Mouse (Mus musculus) layer of hippocampus, adult 2 months (tissue): ENCODE results near the gene Olfr548-ps1. TPM values are rescaled to one million over a fixed set of nuclear protein-coding genes. Genes with fewer than 3 reads are reported as not detected.
"Not testable (repeated sequence)": the region's sequence is repeated elsewhere in the genome, so short reads cannot be mapped to it uniquely, and the experiment has no call there.

Experiments
- DNase-seq, 2 experiments: peaks; one replicate each; pipeline ENCODE4 v3.0.0; 2022; ENCODE audit warnings: low spot score in 2 of 2
- H3K27ac ChIP-seq: fragments of 200-600 bp; 2 replicates; pipeline ENCODE4 v1.8.1; 2022
- H3K4me3 ChIP-seq: fragments of 200-600 bp; 2 replicates; pipeline ENCODE4 v1.8.1; 2022; ENCODE audit warnings: mild to moderate bottlenecking
- CTCF ChIP-seq: fragments of 200-600 bp; conservative IDR thresholded peaks from 2 replicates; pipeline ENCODE4 v1.8.1; 2022; ENCODE audit warnings: antibody characterized with exemption, mild to moderate bottlenecking, moderate library complexity
- long read RNA-seq, 2 experiments: library from polyadenylated mRNA; stranded (forward); transcript quantifications; one replicate each; pipeline ENCODE4 v2.0.0; 2021; ENCODE audit warnings: borderline mapping rate in 2 of 2
- total RNA-seq, 2 experiments: library from RNA; stranded (reverse); gene quantifications; 2 replicates each; pipeline ENCODE4 v1.2.3; 2021

Gene Olfr548-ps1
- not detected for total RNA-seq
- long read RNA-seq, experiment 1, result 0 reads
- long read RNA-seq, experiment 2, result 0 reads

DNA sequence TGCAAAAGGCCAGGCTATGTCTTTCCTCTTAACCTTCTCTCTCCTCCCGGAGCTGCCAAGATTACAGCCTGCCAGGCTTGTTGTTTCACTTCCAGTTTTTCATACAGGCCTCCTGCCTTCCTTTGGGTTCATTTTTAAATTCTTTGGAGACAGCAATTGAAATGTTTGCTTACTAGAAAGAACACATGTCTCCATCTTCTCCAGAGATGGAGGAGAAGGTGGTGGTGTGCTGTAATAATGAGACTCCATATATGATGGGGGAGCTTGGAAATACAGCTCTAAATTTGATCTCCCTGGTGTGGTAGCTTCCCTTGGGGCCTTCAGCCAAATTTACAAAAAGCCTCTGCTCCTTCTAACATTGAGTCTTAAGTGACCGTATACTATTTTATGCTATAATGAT is at the start of gene Olfr548-ps1:
Olfr548-ps1 (plus strand) TSS at position 301 of the 400 bp plus-strand sequence.
- Histone ChIP-seq H3K27ac (no peak within 1 kb of the TSS), H3K4me3 (no peak within 1 kb of the TSS)
- no peak for DNase-seq
- no peak for TF ChIP-seq CTCF

DNA sequence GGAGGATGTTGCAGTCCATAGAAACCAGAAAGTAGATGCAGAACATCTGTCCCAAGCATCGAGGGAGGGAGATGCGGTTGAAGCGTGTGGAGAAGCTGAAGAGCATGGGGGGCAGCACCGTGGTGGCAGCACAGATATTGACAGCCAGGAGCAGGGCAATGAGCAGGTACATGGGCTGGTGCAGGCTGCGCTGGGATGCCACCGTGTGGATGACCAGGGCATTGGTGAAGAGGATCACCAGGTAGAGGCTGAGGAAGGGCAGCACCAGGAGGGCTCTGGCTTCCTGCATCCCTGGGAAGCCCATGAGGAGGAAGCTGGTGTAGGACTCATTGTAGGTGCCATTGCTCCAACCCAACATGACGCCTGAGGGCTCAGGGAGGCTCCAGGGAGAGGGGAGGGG is 46.3 kb upstream of the Olfr548-ps1 start:
- DNase-seq, H3K27ac ChIP-seq, H3K4me3 ChIP-seq: not testable (repeated sequence)

DNA sequence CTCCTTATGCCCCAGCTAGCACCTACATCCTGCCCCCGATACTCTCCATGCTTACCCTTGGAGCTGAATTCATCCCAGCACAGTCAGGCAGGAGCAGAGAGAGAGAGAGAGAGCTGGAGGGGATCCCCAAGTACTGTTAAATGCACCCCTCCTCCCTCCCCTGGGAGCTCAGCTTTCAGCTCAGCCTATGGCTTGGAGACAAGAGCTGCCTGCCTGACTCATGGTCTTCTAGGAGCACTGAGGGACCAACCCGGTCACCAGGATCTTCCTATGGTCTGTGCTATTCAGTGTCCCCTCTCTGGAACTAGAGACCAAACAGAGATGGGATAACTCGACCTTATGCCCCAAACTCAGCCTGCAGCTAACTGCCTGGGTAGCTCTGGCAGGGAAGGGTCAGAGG is 41.2 kb upstream of the Olfr548-ps1 start, which contains the start of gene Olfr545:
Olfr545 (minus strand) TSS at position 101 of the 400 bp plus-strand sequence.
- no peak within 1 kb of the TSS for H3K4me3 ChIP-seq
- no peak for DNase-seq
- H3K27ac ChIP-seq, result no peak within 1 kb of the TSS
- TF ChIP-seq CTCF, result no peak

DNA sequence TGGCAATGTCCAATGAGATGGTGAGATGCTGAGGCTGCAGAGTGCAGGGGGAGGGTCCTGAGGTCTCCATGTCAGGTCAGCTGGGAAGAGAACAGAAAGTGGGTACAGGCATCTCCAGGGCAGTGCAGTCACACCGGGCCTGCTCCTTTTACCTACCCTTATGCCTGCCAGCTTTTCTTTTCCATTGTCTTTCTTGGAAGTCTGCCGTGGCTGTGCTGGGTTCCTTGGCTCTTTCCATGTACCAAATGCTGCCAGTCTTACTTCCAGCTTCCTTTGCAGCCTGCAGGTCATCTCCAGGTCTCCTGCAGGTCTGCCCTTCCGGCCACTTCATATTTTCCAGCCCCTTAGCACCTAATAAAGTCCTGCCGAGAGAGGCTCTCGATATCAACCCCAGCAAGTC is 38.7 kb upstream of the Olfr548-ps1 start:
- Histone ChIP-seq H3K4me3 (no peak overlapping the region), H3K27ac (no peak overlapping the region)
- DNase-seq, result no peak
- TF ChIP-seq CTCF, result no peak

DNA sequence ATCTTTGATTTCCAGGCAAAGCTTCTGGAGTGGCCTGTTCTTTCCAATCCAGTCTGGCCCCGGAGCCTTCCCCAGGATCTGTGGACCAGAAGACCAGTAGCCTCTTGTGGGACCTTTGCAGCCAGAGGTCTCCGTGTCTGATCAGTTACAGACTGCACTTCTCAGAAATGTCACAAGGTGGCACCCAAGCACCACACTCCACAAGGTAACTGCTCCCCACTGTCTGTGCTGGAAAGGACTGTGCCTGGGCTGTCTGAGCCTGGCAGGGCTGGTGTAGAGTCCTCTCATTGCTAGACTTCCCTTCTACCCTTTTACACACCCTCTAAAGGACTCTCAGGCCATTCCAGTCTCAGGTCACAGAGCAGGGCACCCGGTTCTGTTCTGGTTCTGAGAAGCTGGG is 33.8 kb upstream of the Olfr548-ps1 start:
- TF ChIP-seq CTCF, result peak; percentile 97
- no peak overlapping the region for H3K4me3 ChIP-seq
- DNase-seq, result peak; percentile 56 to 80
- H3K27ac ChIP-seq, result no peak overlapping the region

DNA sequence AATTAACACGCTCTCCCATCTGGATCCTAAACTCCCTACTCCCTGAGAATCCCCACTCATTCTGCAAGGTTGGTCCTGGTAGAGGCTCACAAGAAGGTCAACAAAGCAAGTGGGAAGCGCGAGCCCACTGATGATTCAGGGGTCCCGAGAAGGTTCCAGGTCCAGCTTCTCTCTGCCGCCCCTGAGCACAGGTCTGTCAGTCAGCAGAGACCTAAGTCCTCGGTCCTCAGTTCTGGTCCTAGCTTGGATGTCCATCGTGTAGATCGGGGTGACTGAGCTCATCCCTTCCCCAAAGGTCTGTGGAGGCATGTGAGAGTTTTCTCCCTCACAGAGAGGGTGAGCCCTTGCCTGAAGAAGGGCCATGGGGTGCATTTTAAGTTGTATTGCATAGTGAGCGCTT is 32.6 kb upstream of the Olfr548-ps1 start:
- DNase-seq, result no peak
- Histone ChIP-seq H3K27ac (no peak overlapping the region), H3K4me3 (no peak overlapping the region)
- no peak for TF ChIP-seq CTCF

DNA sequence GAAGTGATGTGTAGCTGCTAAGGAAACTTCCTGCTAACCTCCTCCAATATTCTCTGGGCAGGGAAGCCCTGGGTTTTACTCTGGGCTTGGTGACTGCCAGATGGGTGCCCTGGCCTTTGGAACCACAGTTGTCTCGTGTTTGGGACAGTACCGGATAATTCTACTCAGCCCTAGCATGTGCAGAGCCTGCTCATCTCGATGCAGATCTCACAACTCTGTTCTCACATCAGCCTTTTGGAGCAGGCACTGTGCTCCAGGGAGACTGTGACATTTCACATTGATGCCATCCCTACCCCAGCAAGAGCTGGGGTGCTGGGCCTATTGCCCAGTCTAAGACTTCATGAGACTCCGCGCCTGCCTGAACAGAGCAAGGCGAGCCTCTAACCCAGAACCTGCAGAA is 32.0 kb upstream of the Olfr548-ps1 start:
- no peak for TF ChIP-seq CTCF
- Histone ChIP-seq H3K4me3 (no peak overlapping the region), H3K27ac (no peak overlapping the region)
- DNase-seq, result no peak

DNA sequence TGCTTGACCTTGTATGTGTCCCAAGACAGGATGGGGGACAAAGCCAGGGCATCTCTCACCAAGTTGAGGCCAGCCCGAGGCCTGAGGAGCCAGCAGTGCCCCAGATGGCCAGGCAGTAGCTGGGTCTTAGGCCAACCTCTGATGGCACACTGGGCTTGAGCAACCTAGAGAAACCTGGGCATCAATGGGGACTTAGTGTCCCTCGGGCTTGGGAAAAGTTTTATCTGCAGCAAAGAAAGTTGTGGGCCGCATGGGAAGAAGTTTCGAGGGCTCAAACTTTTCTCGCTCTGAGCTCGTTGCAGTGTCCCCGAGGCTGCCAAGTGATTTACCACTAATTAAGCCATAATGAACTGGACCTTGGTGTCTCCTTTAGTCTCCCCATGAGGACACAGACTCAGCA is 31.0 kb upstream of the Olfr548-ps1 start:
- no peak for TF ChIP-seq CTCF
- Histone ChIP-seq H3K27ac (no peak overlapping the region), H3K4me3 (no peak overlapping the region)
- no peak for DNase-seq

DNA sequence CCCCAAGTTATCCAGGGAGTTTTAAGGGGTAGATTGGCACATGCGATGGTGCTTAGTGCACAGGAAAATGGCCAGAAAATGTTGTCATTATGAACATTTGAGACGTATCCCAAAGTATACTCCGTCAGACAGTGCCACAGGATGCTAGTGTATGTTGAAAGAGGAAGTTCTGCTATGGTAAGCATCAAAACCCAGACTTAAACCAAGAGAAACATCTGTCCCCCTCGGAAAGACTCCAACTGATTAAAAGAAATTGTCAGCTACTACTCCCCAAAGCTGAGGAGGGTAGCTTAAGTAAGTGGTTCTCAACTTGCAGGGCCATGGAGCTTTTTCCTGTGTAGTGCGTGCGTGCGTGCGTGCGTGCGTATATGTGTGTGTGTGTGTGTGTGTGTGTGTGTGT is 28.8 kb upstream of the Olfr548-ps1 start:
- no peak for TF ChIP-seq CTCF
- H3K4me3 ChIP-seq, result no peak overlapping the region
- no peak for DNase-seq
- no peak overlapping the region for H3K27ac ChIP-seq

DNA sequence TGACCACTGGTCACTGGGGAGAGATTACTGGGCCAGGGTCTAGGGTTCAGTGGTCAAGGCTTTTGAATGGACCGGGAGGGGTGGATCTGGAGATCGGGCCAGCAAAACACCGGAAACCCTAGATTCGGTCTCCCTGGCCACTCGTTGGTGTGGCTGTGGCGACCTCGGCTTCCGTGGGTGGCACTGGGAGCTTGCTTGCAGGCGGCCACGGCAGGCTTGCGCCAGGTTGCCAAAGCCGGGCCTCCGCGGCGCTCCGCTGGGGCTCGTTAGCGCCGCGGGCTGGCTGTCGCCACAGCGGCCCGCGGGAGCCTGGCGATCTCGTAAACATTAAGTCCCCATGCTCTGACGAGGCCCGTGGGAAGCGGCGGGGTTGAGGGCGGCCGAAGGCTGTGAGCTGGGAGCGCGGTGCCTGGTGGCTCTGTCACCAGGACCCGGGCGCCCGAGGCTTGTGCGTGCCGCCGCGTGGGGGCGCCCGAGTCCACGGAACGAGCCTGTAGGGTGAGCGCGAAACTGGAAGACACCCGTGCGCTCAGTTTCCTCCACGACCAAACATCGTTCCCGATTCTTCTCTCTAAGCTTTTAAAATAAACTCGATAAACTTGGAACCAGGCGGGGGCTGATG is 27.8 kb upstream of the Olfr548-ps1 start:
- TF ChIP-seq CTCF, result peak; percentile 97
- DNase-seq, result peak; percentile 77 to 92
- Histone ChIP-seq H3K4me3 (peak overlapping the region; percentile 67), H3K27ac (peak overlapping the region; percentile 60; the same call in 1 of the 2 replicates)

DNA sequence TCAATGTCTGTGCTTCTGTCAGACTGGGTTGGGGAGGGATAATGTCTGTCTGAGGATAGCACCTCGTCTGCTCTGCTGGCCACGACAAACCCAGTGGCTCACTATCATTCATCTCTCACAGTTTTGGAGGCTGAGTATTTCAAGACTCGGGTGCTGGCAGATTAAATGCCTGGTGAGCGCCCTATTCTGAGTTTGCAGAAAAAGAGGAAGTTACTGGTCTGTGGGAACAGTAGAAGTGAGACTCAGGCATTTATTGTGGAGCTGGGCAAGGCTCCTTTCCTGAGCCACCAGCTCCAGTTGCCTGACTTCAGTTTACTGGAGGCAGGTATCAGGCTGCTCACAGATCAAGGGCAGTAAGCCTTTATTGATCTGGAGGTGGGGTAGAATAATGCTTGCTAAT is 26.6 kb upstream of the Olfr548-ps1 start:
- Histone ChIP-seq H3K27ac (no peak overlapping the region), H3K4me3 (no peak overlapping the region)
- TF ChIP-seq CTCF, result no peak
- DNase-seq, result no peak

DNA sequence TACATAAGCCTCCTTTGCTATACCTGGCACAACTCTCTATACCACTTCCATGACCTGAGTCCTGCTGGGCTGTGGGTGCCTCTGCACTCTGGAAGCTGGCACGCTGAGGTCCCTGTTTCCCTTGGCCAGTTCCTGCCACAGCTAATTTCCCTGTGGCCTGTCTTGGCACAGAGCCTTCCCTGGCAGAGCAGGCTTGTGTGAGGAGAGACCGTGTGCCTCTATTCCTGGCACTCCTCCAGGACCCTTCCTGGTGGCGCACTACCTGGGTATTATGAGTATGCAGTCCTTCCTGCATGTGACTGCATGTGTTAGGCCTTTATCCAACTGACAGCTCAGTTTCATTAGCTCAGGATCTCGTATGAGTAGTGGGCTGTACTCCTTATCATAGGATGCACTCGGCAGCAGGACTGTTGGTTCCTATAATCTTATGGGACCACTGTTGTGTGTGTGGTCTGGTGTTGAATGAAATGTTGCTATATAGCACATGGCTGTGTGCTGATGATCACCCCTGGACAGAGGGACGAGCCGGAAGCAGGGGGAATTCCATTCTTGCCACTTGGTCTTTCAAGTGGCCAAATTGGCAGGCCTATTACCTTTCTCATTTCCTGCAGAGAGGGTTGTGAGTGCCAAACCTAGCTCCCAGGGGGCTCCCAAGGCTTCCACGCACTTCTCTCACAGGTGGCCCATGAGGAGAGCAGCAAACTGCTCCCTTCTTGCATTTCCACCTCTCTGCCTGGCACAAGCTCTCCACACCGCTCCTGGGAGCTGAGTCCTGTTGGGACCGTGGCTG is 24.2 kb upstream of the Olfr548-ps1 start:
- no peak overlapping the region for H3K4me3 ChIP-seq
- H3K27ac ChIP-seq, result no peak overlapping the region
- TF ChIP-seq CTCF, result no peak
- DNase-seq, result no peak

DNA sequence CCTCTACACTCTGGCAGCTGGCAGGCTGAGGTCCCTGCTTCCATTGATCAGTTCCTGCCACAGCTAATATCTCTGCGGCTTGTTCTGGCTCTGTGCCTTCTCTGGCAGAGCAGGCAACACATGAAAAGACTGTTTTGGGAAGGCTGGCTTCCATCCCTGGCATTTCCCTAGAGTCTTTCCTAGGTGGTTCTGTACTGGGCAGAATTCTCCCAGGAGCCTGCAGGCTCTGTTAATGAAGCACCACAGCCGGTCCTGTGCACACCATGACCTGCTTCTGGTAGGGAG is 23.7 kb upstream of the Olfr548-ps1 start:
- TF ChIP-seq CTCF, result no peak
- peak; percentile 10 to 16 for DNase-seq
- H3K4me3 ChIP-seq, result no peak overlapping the region
- H3K27ac ChIP-seq, result no peak overlapping the region

DNA sequence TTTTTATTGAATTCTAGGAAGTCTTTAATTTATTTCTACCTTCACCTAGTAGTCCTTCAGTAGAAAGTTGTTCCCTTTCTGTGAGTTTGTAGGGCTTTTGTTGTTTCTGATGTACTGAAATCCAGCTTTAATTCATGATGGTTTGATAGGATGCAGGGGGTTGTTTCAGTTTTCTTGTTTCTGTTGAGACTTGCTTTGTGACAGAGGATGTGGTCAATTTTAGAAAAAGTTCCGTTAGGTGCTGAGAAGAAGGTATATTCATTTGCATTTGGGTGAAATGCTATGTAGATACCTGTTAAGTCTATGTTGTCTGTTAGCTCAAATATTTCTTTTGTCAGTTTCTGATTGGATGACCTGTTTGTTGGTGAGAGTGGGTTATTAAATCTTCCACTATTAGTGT is 11.6 kb upstream of the Olfr548-ps1 start:
- no peak for DNase-seq
- H3K4me3 ChIP-seq, result no peak overlapping the region
- no peak for TF ChIP-seq CTCF
- H3K27ac ChIP-seq, result no peak overlapping the region
